Mouse (Mus musculus): Measurements from ENCODE around the gene Vsig1. TPM values are rescaled to one million over a fixed set of nuclear protein-coding genes. Genes with fewer than 3 reads are reported as not detected.

Gene Vsig1
- polyA plus RNA-seq, 1 experiment, result not detected

DNA sequence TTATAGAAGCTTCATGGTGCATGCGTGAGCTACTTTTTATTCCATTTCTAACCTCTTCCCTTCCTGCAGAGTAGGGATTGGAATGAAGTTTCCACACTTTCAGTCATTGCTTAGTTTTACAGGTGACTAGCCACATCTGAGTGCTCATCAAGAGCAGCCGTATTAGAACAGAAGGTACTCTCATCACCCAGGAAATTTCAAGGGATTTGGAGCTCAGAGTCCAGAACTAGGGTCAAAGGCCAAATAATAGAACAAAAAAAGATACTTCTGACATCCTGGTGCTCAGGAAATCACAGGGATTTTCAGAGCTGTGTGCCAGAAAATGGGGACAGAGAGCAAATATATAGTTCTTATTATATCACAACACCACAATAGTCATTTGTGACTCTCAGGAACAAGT, 77.8 kb downstream of the Vsig1 start:
- H3K9me3 ChIP-seq (replicated peaks; ENCODE audit: control insufficient read depth, insufficient read depth, low read length, poor library complexity, severe bottlenecking), result no peaks in the 10 kb centered on the region
- no peak overlapping the region for H3K9ac ChIP-seq (ENCODE audit: low read depth, poor library complexity, severe bottlenecking)
- no peaks in the 10 kb centered on the region for H3K36me3 ChIP-seq (ENCODE audit: control insufficient read depth, insufficient read depth, low read length, poor library complexity, severe bottlenecking)
- TF ChIP-seq EP300 (IDR thresholded peaks at IDR 0.05; ENCODE audit: insufficient read depth, low read depth, low read length) (no peak), CTCF (IDR thresholded peaks at IDR 0.05; ENCODE audit: low read depth, low read length) (no peak), POLR2A (IDR thresholded peaks at IDR 0.05; ENCODE audit: insufficient read depth, low read length) (no peak)
- H3K4me3 ChIP-seq (ENCODE audit: low read depth, low read length), result no peak overlapping the region
- no peaks in the 10 kb centered on the region for H3K4me1 ChIP-seq (ENCODE audit: control insufficient read depth, insufficient read depth, low read length)
- H3K27me3 ChIP-seq (ENCODE audit: control insufficient read depth, insufficient read depth, low read length, poor library complexity, severe bottlenecking), result no peaks in the 10 kb centered on the region
- no peak overlapping the region for H3K27ac ChIP-seq (ENCODE audit: insufficient read depth, low read length)

Other genes starting within 250 kb of the Vsig1 start
- 2.0 and 2.8 TPM in 2 replicates for gene Mid2, start 243.0 kb upstream of the Vsig1 start, polyA plus RNA-seq (2011; ENCODE audit: insufficient read depth, insufficient read length, low read depth, missing spikeins)
- 0.28 TPM in 1 of 2 replicates, not detected in the other for gene Tex13b, start 94.2 kb upstream of the Vsig1 start, polyA plus RNA-seq (2011; ENCODE audit: insufficient read depth, insufficient read length, low read depth, missing spikeins)
- 25.8 and 27.6 TPM in 2 replicates for gene Psmd10, start 49.1 kb downstream of the Vsig1 start, polyA plus RNA-seq (2011; ENCODE audit: insufficient read depth, insufficient read length, low read depth, missing spikeins)
- 4.3 and 4.6 TPM in 2 replicates for gene Atg4a, start 49.3 kb downstream of the Vsig1 start, polyA plus RNA-seq (2011; ENCODE audit: insufficient read depth, insufficient read length, low read depth, missing spikeins)